Mouse (Mus musculus): ENCODE data around the gene Lenep. TPM values are rescaled to one million over a fixed set of nuclear protein-coding genes. Genes with fewer than 3 reads are reported as not detected.

The Lenep gene
- polyA plus RNA-seq (2012) = 0.04 TPM in 1 of 2 replicates, not detected in the other

DNA sequence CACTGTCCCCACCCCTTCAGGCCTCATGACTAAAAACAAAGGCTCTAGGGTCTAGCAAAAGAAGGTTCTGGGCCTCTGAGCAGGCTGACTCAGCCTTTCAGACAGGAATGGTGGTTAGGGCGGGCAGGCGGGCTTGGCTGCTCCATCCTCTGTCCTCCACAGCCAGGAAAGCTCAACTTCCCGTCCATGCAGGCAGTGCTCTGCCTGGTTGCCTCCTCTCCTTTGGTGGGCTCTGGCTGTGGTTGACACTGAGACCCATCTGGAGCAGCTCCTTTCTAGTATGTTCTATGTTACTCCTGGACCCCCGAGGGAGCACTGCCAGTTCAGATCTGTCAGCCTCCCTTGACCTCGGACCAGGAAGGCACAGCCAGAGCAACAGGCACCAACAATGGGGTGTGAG lies at the start of gene Lenep:
Gene Lenep (minus strand): TSS at position 101 of the 400 bp plus-strand sequence.
- H3K36me3 ChIP-seq (ENCODE audit: control insufficient read depth) = peaks cover 55% of the 10 kb centered on the region
- peaks cover 5% of the 10 kb centered on the region for H3K4me1 ChIP-seq (ENCODE audit: control insufficient read depth)
- H3K4me3 ChIP-seq (replicated peaks) = no peak within 1 kb of the TSS
- TF ChIP-seq TAL1 (IDR thresholded peaks at IDR 0.05; ENCODE audit: low read length) (no peak), GATA1 (IDR thresholded peaks at IDR 0.05; ENCODE audit: low read length) (no peak)
- H3K9me3 ChIP-seq (ENCODE audit: control insufficient read depth, low read length) = no peaks in the 10 kb centered on the region
- no peaks in the 10 kb centered on the region for H3K27me3 ChIP-seq (ENCODE audit: control insufficient read depth)

DNA sequence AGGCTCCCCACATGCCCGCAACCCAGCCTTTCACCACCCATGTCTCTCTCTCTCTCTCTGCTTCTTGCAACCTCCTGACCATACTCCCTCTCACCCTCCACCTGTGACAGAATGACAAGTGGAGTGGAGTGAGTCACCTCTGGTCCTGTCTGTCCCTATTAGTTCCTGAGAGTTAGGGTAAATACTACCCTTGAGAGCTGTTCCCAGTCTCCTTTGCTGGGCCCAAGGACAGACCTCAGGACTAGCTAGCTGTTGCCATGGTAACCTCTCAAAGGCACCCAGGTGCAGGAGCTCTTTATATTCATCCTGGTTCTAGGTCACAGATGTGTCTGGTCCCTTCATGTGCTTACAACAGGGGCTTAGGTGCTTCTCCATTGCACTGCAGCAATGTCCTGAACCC lies 49.3 kb upstream of the Lenep start:
- peaks cover 44% of the 10 kb centered on the region for H3K4me1 ChIP-seq (ENCODE audit: control insufficient read depth)
- TF ChIP-seq GATA1 (IDR thresholded peaks at IDR 0.05; ENCODE audit: low read length) (no peak), TAL1 (IDR thresholded peaks at IDR 0.05; ENCODE audit: low read length) (no peak)
- H3K27me3 ChIP-seq (ENCODE audit: control insufficient read depth) = no peaks in the 10 kb centered on the region
- H3K4me3 ChIP-seq (replicated peaks) = no peak overlapping the region
- H3K9me3 ChIP-seq (ENCODE audit: control insufficient read depth, low read length) = no peaks in the 10 kb centered on the region
- no peaks in the 10 kb centered on the region for H3K36me3 ChIP-seq (ENCODE audit: control insufficient read depth)

DNA sequence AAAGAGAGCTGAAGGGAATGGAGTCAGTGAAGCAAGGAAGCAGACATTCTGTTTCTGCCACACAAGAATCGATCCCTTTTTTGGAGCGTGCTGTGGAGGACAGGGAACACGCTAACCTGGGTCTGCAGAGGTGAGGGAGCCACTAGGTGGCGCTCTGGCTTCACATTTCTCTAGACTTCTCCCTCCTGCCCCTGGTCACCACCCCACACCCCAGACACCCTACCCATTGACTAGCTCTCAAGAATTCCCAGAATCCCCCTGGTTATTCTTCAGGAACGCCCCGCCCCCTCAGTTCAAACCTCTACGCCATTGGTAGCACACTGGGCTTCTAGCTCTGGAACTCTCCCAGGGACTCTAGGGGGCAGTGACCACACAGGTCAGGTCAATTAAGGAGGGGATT lies 46.9 kb upstream of the Lenep start:
- H3K27me3 ChIP-seq (ENCODE audit: control insufficient read depth) = no peaks in the 10 kb centered on the region
- H3K36me3 ChIP-seq (ENCODE audit: control insufficient read depth) = peaks cover 11% of the 10 kb centered on the region
- peak overlapping the region; percentile 36 for H3K4me3 ChIP-seq (replicated peaks)
- no peak for TF ChIP-seq GATA1 (IDR thresholded peaks at IDR 0.05; ENCODE audit: low read length)
- TF ChIP-seq TAL1 (IDR thresholded peaks at IDR 0.05; ENCODE audit: low read length) = no peak
- H3K4me1 ChIP-seq (ENCODE audit: control insufficient read depth) = peaks cover 36% of the 10 kb centered on the region
- H3K9me3 ChIP-seq (ENCODE audit: control insufficient read depth, low read length) = no peaks in the 10 kb centered on the region

DNA sequence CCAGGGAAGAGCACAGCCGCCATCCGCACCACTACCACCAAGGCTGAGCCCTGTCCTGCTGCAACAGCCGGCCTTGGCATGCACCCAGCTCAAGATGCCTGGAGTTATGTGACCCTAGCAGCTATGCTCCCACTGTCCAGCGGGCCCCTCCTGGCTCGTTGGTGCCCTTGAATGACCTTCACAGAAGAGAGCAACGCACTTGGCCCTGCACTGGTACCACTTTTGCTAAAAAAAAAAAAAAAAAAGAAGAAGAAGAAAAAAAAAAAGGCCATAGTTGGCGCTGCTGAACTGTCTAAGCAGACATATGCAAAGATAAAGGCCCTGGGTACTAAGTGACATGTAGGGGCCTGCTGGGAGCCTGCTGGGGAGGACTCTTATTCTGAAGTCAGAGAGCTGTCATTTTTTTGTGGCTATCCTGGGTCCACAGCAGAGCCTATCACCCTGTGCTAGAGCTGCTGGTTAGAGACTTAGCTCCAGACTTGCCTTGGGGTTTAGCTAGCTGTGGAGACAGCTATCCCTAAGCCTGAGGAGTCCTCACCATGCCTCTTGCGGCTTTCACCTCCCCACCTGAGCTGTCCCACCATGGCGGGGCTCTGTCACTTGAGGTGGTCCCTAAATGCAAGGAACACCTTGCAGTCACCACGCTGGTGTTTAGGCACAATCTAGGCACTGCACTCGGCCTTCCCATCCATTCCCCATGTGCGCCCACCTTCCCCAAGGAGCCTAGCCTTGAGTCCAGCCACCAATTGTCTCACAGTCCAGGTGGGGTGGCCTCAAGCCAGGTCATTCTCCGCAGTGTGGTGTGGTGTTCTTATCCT lies 46.3 kb upstream of the Lenep start:
- Histone ChIP-seq H3K36me3 (ENCODE audit: control insufficient read depth) (peaks cover 11% of the 10 kb centered on the region), H3K4me1 (ENCODE audit: control insufficient read depth) (peaks cover 34% of the 10 kb centered on the region), H3K9me3 (ENCODE audit: control insufficient read depth, low read length) (no peaks in the 10 kb centered on the region), H3K4me3 (replicated peaks) (peak overlapping the region; percentile 36), H3K27me3 (ENCODE audit: control insufficient read depth) (no peaks in the 10 kb centered on the region)
- TF ChIP-seq TAL1 (IDR thresholded peaks at IDR 0.05; ENCODE audit: low read length) = no peak

DNA sequence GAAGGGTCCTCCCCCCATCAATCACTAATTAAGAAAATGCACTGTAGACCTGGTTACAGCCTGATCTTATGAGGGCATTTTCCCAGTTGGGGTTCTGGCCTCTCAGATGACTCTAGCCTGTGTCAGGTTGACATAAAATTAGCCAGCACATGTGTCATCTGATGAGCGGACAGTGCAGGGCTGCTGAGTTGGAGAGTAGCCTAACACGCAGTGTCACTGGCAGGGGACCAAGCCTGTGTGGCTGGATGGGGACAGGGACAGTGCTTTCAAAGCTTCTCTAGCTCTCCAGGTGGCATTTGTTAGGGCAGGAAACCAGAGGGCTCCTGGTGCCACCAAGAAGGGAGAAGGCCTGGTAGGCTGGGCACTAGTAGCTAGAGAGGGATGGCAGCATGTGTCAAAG lies 38.1 kb upstream of the Lenep start:
- no peak overlapping the region for H3K4me3 ChIP-seq (replicated peaks)
- TF ChIP-seq GATA1 (IDR thresholded peaks at IDR 0.05; ENCODE audit: low read length) (no peak), TAL1 (IDR thresholded peaks at IDR 0.05; ENCODE audit: low read length) (no peak)
- peaks cover 8% of the 10 kb centered on the region for H3K36me3 ChIP-seq (ENCODE audit: control insufficient read depth)
- no peaks in the 10 kb centered on the region for H3K27me3 ChIP-seq (ENCODE audit: control insufficient read depth)
- H3K4me1 ChIP-seq (ENCODE audit: control insufficient read depth) = peaks cover 18% of the 10 kb centered on the region
- no peaks in the 10 kb centered on the region for H3K9me3 ChIP-seq (ENCODE audit: control insufficient read depth, low read length)

DNA sequence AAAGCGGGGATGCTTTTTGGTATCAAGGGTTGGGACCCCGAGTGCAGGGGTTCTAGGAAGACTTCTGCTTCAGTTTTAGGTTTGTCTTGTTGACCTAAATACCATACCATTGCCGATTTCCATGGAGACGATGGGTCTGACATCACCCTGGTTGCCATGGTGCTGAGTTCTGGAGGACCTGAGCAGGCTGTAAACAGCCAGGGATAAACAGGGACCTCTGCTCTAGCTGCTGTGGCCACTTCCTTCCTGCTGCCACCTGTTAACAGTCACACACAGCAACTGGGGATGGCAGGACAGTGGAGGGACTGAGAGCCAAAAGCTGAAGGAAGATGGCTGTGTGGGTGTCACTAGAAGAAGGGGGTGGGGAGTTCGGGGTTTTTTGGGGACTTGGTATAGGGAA lies 34.7 kb upstream of the Lenep start:
- TF ChIP-seq GATA1 (IDR thresholded peaks at IDR 0.05; ENCODE audit: low read length) (no peak), TAL1 (IDR thresholded peaks at IDR 0.05; ENCODE audit: low read length) (no peak)
- Histone ChIP-seq H3K9me3 (ENCODE audit: control insufficient read depth, low read length) (no peaks in the 10 kb centered on the region), H3K36me3 (ENCODE audit: control insufficient read depth) (peaks cover 28% of the 10 kb centered on the region), H3K4me1 (ENCODE audit: control insufficient read depth) (peaks cover 33% of the 10 kb centered on the region), H3K4me3 (replicated peaks) (peak overlapping the region; percentile 63), H3K27me3 (ENCODE audit: control insufficient read depth) (no peaks in the 10 kb centered on the region)

DNA sequence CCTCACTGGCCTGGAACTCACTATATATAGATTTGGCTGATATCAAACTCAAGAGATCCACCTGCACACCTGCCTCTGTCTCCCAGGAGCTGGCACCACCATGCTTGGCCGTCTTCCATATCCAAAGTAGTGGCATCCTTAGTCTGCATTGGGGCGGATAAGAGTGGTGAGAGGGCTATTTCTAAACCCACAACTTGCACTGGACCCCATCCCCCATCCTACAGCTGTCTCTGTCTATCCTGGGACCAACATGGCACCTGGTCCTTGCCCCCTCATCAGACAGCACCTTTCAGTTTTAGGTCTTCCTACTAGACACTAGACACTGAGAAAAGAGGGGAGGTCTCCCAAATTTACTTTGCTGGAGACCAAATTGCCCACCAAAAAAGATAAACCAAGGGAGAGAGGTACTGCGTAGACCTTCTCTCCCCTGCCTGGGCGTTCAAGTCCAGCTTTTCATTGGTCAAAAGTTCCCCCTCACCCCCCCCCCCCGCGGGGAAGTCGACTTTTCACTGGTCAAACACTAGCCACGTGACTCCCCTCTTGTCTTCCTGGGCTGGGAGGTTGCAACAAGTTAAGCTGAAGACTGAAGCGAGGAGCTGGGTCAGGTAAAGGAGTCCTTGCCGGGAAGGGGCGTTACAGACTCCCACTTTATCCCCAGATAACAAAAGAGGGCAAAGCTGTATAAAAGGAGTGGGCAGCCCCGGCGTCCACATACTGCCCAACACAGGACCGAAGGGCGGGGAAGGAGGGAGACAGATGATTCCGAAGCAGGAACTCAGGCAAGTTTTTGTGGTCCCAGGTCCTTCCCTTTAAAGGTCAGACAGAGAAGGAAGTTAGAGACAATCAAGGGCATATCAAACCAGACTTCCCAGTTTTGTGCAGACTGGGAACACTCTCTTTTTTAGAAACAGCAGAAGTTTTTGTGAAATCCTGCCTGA lies 33.9 kb upstream of the Lenep start, which contains the start of gene Pbxip1:
Gene Pbxip1 (plus strand): TSS at position 531 of the 938 bp plus-strand sequence.
- Histone ChIP-seq H3K36me3 (ENCODE audit: control insufficient read depth) (peaks cover 32% of the 10 kb centered on the region), H3K4me3 (replicated peaks) (peak within 1 kb of the TSS; percentile 63), H3K27me3 (ENCODE audit: control insufficient read depth) (no peaks in the 10 kb centered on the region), H3K9me3 (ENCODE audit: control insufficient read depth, low read length) (no peaks in the 10 kb centered on the region), H3K4me1 (ENCODE audit: control insufficient read depth) (peaks cover 37% of the 10 kb centered on the region)
- TF ChIP-seq TAL1 (IDR thresholded peaks at IDR 0.05; ENCODE audit: low read length) (no peak), GATA1 (IDR thresholded peaks at IDR 0.05; ENCODE audit: low read length) (no peak)

DNA sequence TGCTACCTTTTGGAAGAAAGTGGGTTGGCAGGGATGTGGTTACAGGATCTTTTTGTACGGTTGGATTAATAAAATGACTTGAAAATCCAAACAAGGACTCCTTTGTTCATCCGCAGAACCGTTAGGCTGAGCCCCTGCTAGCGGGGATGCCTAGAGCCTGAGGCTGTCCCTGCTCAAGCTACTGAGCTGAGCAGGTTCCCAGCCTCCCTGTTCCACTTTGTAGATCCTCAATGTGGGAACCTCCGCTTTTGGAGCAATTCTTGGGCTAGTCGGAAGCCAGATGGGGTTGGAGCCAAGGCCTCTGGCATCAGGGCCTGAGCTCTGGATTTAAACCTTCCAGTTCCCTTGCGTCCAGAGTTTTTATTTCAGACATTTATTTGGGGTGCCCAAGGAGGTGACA lies 32.4 kb upstream of the Lenep start:
- peaks cover 37% of the 10 kb centered on the region for H3K36me3 ChIP-seq (ENCODE audit: control insufficient read depth)
- H3K4me1 ChIP-seq (ENCODE audit: control insufficient read depth) = peaks cover 51% of the 10 kb centered on the region
- no peak for TF ChIP-seq TAL1 (IDR thresholded peaks at IDR 0.05; ENCODE audit: low read length)
- TF ChIP-seq GATA1 (IDR thresholded peaks at IDR 0.05; ENCODE audit: low read length) = no peak
- no peak overlapping the region for H3K4me3 ChIP-seq (replicated peaks)
- no peaks in the 10 kb centered on the region for H3K27me3 ChIP-seq (ENCODE audit: control insufficient read depth)
- H3K9me3 ChIP-seq (ENCODE audit: control insufficient read depth, low read length) = no peaks in the 10 kb centered on the region

DNA sequence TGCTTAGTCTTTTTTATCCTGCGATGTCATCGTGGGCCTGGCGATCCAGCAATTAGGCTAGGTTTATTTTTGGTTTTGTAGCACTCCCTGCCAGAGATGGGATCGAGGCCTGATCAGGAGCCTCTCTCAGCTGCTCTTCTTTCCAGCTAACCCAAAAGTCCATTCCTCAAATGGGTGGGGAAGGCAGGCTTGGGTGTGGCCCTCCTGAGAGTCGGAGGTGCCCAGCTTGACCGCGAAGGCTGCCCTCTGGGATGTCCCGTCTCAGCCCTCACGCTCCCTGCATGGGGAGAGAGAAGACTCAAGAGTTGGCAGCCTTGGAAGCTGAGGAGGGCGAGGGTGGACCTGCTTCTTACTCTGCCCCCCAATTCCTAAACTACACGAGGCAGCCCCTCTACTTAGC lies 31.9 kb upstream of the Lenep start:
- no peaks in the 10 kb centered on the region for H3K27me3 ChIP-seq (ENCODE audit: control insufficient read depth)
- peaks cover 55% of the 10 kb centered on the region for H3K4me1 ChIP-seq (ENCODE audit: control insufficient read depth)
- H3K4me3 ChIP-seq (replicated peaks) = no peak overlapping the region
- no peaks in the 10 kb centered on the region for H3K9me3 ChIP-seq (ENCODE audit: control insufficient read depth, low read length)
- TF ChIP-seq GATA1 (IDR thresholded peaks at IDR 0.05; ENCODE audit: low read length) (no peak), TAL1 (IDR thresholded peaks at IDR 0.05; ENCODE audit: low read length) (no peak)
- peaks cover 39% of the 10 kb centered on the region for H3K36me3 ChIP-seq (ENCODE audit: control insufficient read depth)

All from erythroblast, embryonic 14.5 days (primary cell).